Mouse (Mus musculus): ENCODE measurements around the gene Slc24a2. TPM values are rescaled to one million over a fixed set of nuclear protein-coding genes. Genes with fewer than 3 reads are reported as not detected.

The Slc24a2 gene
- polyA plus RNA-seq, 1 experiment, result not detected

- no peak for TF ChIP-seq GATA1 (IDR thresholded peaks at IDR 0.05; ENCODE audit: low read length)
- no peak for TF ChIP-seq TAL1 (IDR thresholded peaks at IDR 0.05; ENCODE audit: low read length)
- H3K36me3 ChIP-seq (ENCODE audit: control insufficient read depth), result no peaks in the 10 kb centered on the region
- no peak overlapping the region for H3K4me3 ChIP-seq (replicated peaks)
- H3K27me3 ChIP-seq (ENCODE audit: control insufficient read depth), result no peaks in the 10 kb centered on the region
- peaks cover 14% of the 10 kb centered on the region for H3K9me3 ChIP-seq (ENCODE audit: control insufficient read depth, low read length)
- no peaks in the 10 kb centered on the region for H3K4me1 ChIP-seq (ENCODE audit: control insufficient read depth)
These were observed 89.4 kb downstream of the Slc24a2 start for GRCm38 (mm10) chr4:87140901-87141300.

GRCm38 (mm10) chr4:87132525-87132924 lies 97.8 kb downstream of the Slc24a2 start:
- Histone ChIP-seq H3K4me3 (replicated peaks) (no peak overlapping the region), H3K9me3 (ENCODE audit: control insufficient read depth, low read length) (no peaks in the 10 kb centered on the region), H3K4me1 (ENCODE audit: control insufficient read depth) (no peaks in the 10 kb centered on the region), H3K36me3 (ENCODE audit: control insufficient read depth) (no peaks in the 10 kb centered on the region), H3K27me3 (ENCODE audit: control insufficient read depth) (no peaks in the 10 kb centered on the region)
- TF ChIP-seq GATA1 (IDR thresholded peaks at IDR 0.05; ENCODE audit: low read length) (no peak), TAL1 (IDR thresholded peaks at IDR 0.05; ENCODE audit: low read length) (no peak)

DNA sequence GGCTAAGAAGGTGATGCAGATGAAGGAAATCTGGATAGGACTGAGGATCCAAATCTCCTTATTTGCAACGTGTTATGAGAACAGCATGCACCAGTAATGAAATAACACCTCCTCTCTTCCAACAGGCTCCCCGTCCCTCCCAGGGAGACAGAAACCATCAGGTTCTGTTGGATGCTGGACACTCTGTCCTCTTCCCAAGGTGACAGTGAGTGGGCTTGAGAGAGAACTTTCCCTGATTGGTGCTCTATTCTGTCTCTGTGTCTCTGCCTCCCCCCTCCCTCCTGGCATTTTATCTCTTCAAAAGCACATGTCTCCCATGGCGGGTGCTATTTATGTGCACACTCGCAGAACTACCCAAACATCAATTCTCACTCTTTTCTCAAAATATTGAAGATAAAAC lies 103.5 kb downstream of the Slc24a2 start:
- TF ChIP-seq GATA1 (IDR thresholded peaks at IDR 0.05; ENCODE audit: low read length), result no peak
- no peak for TF ChIP-seq TAL1 (IDR thresholded peaks at IDR 0.05; ENCODE audit: low read length)
- Histone ChIP-seq H3K4me1 (ENCODE audit: control insufficient read depth) (no peaks in the 10 kb centered on the region), H3K4me3 (replicated peaks) (no peak overlapping the region), H3K9me3 (ENCODE audit: control insufficient read depth, low read length) (no peaks in the 10 kb centered on the region), H3K27me3 (ENCODE audit: control insufficient read depth) (no peaks in the 10 kb centered on the region), H3K36me3 (ENCODE audit: control insufficient read depth) (no peaks in the 10 kb centered on the region)

- H3K4me1 ChIP-seq (ENCODE audit: control insufficient read depth), result no peaks in the 10 kb centered on the region
- H3K9me3 ChIP-seq (ENCODE audit: control insufficient read depth, low read length), result no peaks in the 10 kb centered on the region
- no peaks in the 10 kb centered on the region for H3K27me3 ChIP-seq (ENCODE audit: control insufficient read depth)
- H3K4me3 ChIP-seq (replicated peaks), result no peak overlapping the region
- TF ChIP-seq TAL1 (IDR thresholded peaks at IDR 0.05; ENCODE audit: low read length), result no peak
- TF ChIP-seq GATA1 (IDR thresholded peaks at IDR 0.05; ENCODE audit: low read length), result no peak
- H3K36me3 ChIP-seq (ENCODE audit: control insufficient read depth), result no peaks in the 10 kb centered on the region
These were observed 110.5 kb downstream of the Slc24a2 start for GRCm38 (mm10) chr4:87119758-87120157.

GRCm38 (mm10) chr4:87115726-87116125 lies 114.6 kb downstream of the Slc24a2 start:
- Histone ChIP-seq H3K4me3 (replicated peaks) (no peak overlapping the region), H3K36me3 (ENCODE audit: control insufficient read depth) (no peaks in the 10 kb centered on the region), H3K4me1 (ENCODE audit: control insufficient read depth) (no peaks in the 10 kb centered on the region), H3K27me3 (ENCODE audit: control insufficient read depth) (no peaks in the 10 kb centered on the region), H3K9me3 (ENCODE audit: control insufficient read depth, low read length) (no peaks in the 10 kb centered on the region)
- TF ChIP-seq TAL1 (IDR thresholded peaks at IDR 0.05; ENCODE audit: low read length) (no peak), GATA1 (IDR thresholded peaks at IDR 0.05; ENCODE audit: low read length) (no peak)

- H3K4me3 ChIP-seq (replicated peaks), result no peak overlapping the region
- TF ChIP-seq GATA1 (IDR thresholded peaks at IDR 0.05; ENCODE audit: low read length) (no peak), TAL1 (IDR thresholded peaks at IDR 0.05; ENCODE audit: low read length) (no peak)
- no peaks in the 10 kb centered on the region for H3K36me3 ChIP-seq (ENCODE audit: control insufficient read depth)
- H3K27me3 ChIP-seq (ENCODE audit: control insufficient read depth), result no peaks in the 10 kb centered on the region
- no peaks in the 10 kb centered on the region for H3K4me1 ChIP-seq (ENCODE audit: control insufficient read depth)
- H3K9me3 ChIP-seq (ENCODE audit: control insufficient read depth, low read length), result no peaks in the 10 kb centered on the region
These were observed 120.8 kb downstream of the Slc24a2 start for GRCm38 (mm10) chr4:87109331-87110059.

GRCm38 (mm10) chr4:87100936-87101335 lies 129.3 kb downstream of the Slc24a2 start:
- Histone ChIP-seq H3K9me3 (ENCODE audit: control insufficient read depth, low read length) (peaks cover 4% of the 10 kb centered on the region), H3K4me1 (ENCODE audit: control insufficient read depth) (no peaks in the 10 kb centered on the region), H3K36me3 (ENCODE audit: control insufficient read depth) (no peaks in the 10 kb centered on the region), H3K27me3 (ENCODE audit: control insufficient read depth) (no peaks in the 10 kb centered on the region), H3K4me3 (replicated peaks) (no peak overlapping the region)
- no peak for TF ChIP-seq TAL1 (IDR thresholded peaks at IDR 0.05; ENCODE audit: low read length)
- TF ChIP-seq GATA1 (IDR thresholded peaks at IDR 0.05; ENCODE audit: low read length), result no peak

GRCm38 (mm10) chr4:87096186-87096585 lies 134.1 kb downstream of the Slc24a2 start:
- no peak for TF ChIP-seq GATA1 (IDR thresholded peaks at IDR 0.05; ENCODE audit: low read length)
- no peak for TF ChIP-seq TAL1 (IDR thresholded peaks at IDR 0.05; ENCODE audit: low read length)
- H3K4me3 ChIP-seq (replicated peaks), result no peak overlapping the region
- H3K4me1 ChIP-seq (ENCODE audit: control insufficient read depth), result no peaks in the 10 kb centered on the region
- H3K9me3 ChIP-seq (ENCODE audit: control insufficient read depth, low read length), result peaks cover 5% of the 10 kb centered on the region
- H3K27me3 ChIP-seq (ENCODE audit: control insufficient read depth), result no peaks in the 10 kb centered on the region
- no peaks in the 10 kb centered on the region for H3K36me3 ChIP-seq (ENCODE audit: control insufficient read depth)

- H3K4me1 ChIP-seq (ENCODE audit: control insufficient read depth), result no peaks in the 10 kb centered on the region
- no peak for TF ChIP-seq GATA1 (IDR thresholded peaks at IDR 0.05; ENCODE audit: low read length)
- TF ChIP-seq TAL1 (IDR thresholded peaks at IDR 0.05; ENCODE audit: low read length), result no peak
- H3K27me3 ChIP-seq (ENCODE audit: control insufficient read depth), result no peaks in the 10 kb centered on the region
- no peak overlapping the region for H3K4me3 ChIP-seq (replicated peaks)
- H3K9me3 ChIP-seq (ENCODE audit: control insufficient read depth, low read length), result peaks cover 5% of the 10 kb centered on the region
- no peaks in the 10 kb centered on the region for H3K36me3 ChIP-seq (ENCODE audit: control insufficient read depth)
These were observed 136.7 kb downstream of the Slc24a2 start for GRCm38 (mm10) chr4:87093612-87094011.

GRCm38 (mm10) chr4:87090841-87091240 lies 139.4 kb downstream of the Slc24a2 start:
- Histone ChIP-seq H3K36me3 (ENCODE audit: control insufficient read depth) (no peaks in the 10 kb centered on the region), H3K27me3 (ENCODE audit: control insufficient read depth) (no peaks in the 10 kb centered on the region), H3K9me3 (ENCODE audit: control insufficient read depth, low read length) (no peaks in the 10 kb centered on the region; the same call in 1 of the 2 replicates), H3K4me3 (replicated peaks) (no peak overlapping the region), H3K4me1 (ENCODE audit: control insufficient read depth) (no peaks in the 10 kb centered on the region)
- TF ChIP-seq TAL1 (IDR thresholded peaks at IDR 0.05; ENCODE audit: low read length), result no peak
- TF ChIP-seq GATA1 (IDR thresholded peaks at IDR 0.05; ENCODE audit: low read length), result no peak

Measured in erythroblast, embryonic 14.5 days (primary cell).